Mouse (Mus musculus) heart, adult 10 weeks (tissue): Measurements from ENCODE around the gene Sephs2. TPM values are rescaled to one million over a fixed set of nuclear protein-coding genes. Genes with fewer than 3 reads are reported as not detected.

Experiments
- polyA plus RNA-seq: library from polyadenylated mRNA; stranded (reverse); fragments of 350-450 nt; fragmentation: Illumina TruSeq; extraction: RNeasy Lipid Tissue Mini Kit (QIAGEN cat#74804); gene quantifications from one replicate; pipeline ENCODE4 v1.2.3, GENCODE M21; 2014; ENCODE audit warnings: low read depth, low replicate concordance

The Sephs2 gene
- 26.0 TPM for polyA plus RNA-seq

DNA sequence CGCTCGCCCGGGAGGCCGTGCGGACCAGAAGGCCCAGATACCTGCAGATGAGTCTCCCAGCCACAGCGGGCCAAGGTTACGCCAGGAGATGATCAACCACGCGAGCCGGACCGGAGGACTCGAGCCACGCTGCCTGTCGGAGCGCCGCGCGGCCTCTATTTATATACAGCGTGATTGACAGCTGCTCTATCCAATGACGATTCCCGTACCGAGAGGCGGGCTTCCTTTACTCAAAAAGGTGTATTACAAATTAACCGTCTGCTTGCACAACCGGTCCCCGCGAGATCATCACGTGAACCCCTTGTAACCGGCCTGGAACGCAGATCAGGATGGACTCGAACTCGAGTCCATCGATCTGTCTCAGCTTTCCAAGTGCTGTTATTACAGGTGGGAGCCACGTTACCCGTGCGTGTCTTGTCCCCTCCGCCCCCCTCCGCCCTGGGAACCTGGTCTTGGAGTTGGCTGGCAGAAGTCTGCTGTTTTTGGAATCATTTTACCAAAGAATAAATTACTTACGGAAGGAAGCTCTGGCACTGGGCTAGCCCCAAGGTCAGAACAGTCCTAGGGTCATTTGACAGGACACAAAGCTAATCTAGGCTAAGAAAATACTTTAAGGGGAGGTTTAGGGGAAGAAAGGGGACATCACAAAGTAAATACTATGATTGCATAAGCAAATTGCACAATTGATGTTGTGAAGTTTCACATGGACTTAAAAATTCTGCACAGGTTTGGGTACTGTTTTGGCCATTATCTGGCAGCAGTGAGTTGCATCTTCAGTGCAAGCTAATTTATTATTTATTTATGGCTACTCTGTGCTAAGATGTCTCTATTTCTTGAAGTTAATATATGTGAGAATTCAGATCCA, at the start of gene Sephs2:
TSS of gene Sephs2 (minus strand) at position 131 of the 865 bp plus-strand sequence.

DNA sequence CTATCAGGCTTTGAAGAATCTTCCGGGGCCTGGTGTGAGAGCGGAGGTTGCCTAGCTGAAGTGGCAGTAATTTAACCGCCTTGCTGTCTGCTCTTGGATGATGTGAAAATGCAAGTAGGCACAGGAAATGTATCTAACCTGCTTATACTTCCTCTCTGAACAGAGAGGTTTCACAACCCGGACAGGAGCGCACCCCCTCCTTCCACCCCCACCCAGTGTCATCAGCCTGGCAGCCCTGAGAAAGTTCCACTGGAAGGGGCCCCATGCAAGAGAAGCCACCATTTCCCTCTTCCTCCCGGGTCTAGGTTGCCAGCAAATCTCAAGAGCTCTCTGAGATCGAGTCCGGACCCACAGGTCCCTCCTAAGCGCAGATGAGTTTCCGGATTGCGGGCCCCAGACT, 22.2 kb upstream of the Sephs2 start, which contains the start of gene Itgal:
TSS of gene Itgal (plus strand) at position 163 of the 400 bp plus-strand sequence.

DNA sequence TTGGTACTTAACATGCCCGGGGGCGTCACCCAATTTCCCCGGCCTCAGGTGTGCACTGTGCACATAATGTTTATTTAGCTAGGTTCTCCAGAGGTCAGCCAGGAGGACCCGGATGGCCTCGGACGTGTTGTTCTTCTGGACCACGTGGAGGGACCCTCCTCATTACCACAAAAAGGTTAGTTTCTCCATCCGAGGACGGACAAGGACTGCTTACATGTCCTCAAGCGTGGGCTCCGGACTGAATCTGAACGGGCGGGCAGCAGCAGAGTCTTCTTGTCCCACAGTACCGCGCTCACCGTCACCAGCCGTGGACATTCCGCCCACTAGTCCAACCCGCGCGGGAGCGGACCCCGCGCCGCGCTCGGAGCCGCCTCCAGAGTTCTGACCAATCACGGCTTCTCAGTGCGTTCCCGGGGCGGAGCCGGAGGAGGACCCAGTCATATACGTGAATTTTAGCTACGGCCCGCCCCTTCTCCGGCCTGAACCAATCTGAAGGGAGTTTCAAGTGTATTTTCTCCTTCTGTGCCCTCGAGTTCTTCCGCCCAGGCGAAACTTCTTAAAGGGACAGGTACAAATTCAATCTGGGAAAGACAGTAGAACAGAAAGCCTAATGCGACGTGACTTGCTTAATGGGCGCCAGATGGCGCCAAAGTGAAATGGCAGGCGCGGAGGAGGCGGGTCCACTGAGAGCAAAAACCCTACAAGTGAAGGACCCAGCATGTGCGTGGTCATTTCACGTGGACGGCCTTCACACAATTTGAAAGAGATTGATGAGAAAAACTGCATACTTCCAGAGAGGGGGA, 13.3 kb downstream of the Sephs2 start, which contains the start of gene Dctpp1:
TSS of gene Dctpp1 (minus strand) at position 401 of the 803 bp plus-strand sequence.

DNA sequence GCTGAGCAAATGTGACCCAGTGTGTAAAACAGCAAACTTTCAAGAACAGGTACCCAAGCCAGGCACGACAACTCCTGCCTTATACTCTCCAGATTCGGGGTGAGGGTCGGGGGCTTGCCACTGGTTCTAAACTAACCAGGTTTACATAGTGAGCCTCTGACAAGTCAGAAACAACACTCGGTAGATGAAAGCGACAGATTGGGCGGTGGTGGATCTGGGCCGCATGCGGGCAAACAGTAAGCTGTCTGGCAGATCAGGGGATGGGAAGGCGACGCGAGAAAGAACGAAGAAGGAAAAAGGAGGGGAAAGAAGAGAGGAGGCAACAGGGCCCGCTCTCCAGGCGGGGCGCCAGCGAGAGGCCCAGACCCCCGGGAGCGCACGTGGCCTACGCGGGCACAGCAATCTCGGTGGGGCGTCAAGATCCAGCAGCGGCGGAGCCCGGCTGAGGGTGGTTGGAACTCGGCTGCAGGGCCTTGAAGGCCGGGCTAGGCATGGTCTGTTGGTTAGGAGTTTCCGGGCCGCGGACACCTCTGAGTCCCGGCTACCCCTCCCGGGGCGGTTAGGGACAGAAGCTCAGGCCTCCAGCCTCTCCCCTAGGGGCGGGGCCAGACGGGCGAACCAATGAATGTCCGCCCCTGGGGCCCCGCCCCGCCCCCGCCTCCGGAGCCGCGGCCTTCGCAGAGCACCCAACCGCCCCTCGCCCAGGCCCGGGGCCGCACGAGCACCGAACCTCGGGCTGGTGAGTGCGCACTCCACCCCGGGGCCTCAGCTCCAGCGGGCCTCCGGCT, 29.8 kb downstream of the Sephs2 start, which contains the start of gene Zfp771:
TSS of gene Zfp771 (plus strand) at position 405 of the 788 bp plus-strand sequence.

DNA sequence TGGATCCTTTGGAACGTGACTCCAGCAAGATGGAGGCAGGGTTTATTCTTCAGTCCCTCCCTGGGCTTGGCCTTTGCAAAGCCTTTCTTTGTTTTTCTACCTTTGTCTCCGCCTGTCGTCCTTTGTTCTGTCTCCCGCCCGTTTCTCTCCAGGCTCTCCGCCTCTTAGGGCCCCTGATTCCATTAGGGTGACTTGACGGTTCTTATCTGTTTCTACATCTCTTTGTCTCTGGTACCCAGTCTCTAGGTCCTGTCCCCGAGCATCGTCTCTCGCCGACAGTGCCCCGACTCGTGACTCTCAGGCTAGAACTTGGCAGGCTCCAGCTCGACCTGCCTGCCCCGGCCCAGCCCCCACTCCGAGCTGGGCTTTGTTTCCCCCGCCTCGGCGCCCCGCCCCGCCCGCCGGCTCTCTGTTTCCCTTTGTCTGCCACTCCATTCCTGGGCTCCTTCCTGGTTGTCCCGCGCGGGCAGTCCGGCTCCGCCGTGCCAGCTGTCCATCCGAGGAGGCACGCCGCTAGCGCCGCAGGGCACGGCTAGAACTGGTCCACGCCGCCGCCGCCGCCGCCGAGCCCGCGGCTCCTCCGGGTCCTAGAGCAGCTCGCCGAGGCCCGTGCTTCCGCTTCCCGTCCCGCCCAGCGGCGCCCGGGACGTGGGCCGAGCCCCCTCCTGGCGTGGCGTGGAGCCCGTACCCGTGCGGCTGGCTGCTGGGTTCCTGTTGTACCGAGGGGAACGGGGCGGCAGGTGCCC, 41.1 kb downstream of the Sephs2 start, which contains the start of the genes Zfp553 and Sept1:
TSS of gene Zfp553 (plus strand) at position 440 of the 746 bp plus-strand sequence.
TSS of gene Sept1 (minus strand) at position 509 of the 746 bp plus-strand sequence.

Other genes starting within 250 kb of the Sephs2 start
- gene Maz, start 247.0 kb downstream of the Sephs2 start, polyA plus RNA-seq: 59.5 TPM
- 0.24 TPM for gene Kif22, start 231.6 kb downstream of the Sephs2 start, polyA plus RNA-seq
- not detected for gene Zg16, start 186.7 kb downstream of the Sephs2 start, polyA plus RNA-seq
- 2.1 TPM for gene AI467606, start 182.7 kb downstream of the Sephs2 start, polyA plus RNA-seq
- gene Qprt, start 151.8 kb downstream of the Sephs2 start, polyA plus RNA-seq: not detected
- 0.37 TPM for gene Spn, start 136.2 kb downstream of the Sephs2 start, polyA plus RNA-seq
- gene Cd2bp2, start 78.0 kb downstream of the Sephs2 start, polyA plus RNA-seq: 39.2 TPM
- gene Tbc1d10b, start 65.6 kb downstream of the Sephs2 start, polyA plus RNA-seq: 17.1 TPM
- 1.8 TPM for gene Mylpf, start 65.2 kb downstream of the Sephs2 start, polyA plus RNA-seq
- gene Zfp553, start 41.0 kb downstream of the Sephs2 start, polyA plus RNA-seq: 7.7 TPM
- gene Sept1, start 40.9 kb downstream of the Sephs2 start, polyA plus RNA-seq: 6.4 TPM
- gene Zfp771, start 29.8 kb downstream of the Sephs2 start, polyA plus RNA-seq: 10.7 TPM
- gene Dctpp1, start 13.3 kb downstream of the Sephs2 start, polyA plus RNA-seq: 36.3 TPM
- gene Itgal, start 22.2 kb upstream of the Sephs2 start, polyA plus RNA-seq: 0.81 TPM
- gene Zfp768, start 71.5 kb upstream of the Sephs2 start, polyA plus RNA-seq: 33.8 TPM
- gene Zfp747, start 102.0 kb upstream of the Sephs2 start, polyA plus RNA-seq: 3.9 TPM
- 1.5 TPM for gene 9130019O22Rik, start 113.1 kb upstream of the Sephs2 start, polyA plus RNA-seq
- 3.4 TPM for gene E430018J23Rik, start 119.6 kb upstream of the Sephs2 start, polyA plus RNA-seq
- gene Zfp764, start 132.8 kb upstream of the Sephs2 start, polyA plus RNA-seq: 4.4 TPM
- gene Zfp688, start 148.0 kb upstream of the Sephs2 start, polyA plus RNA-seq: 3.6 TPM
- 1.2 TPM for gene Zfp689, start 175.1 kb upstream of the Sephs2 start, polyA plus RNA-seq
- gene Prr14, start 185.6 kb upstream of the Sephs2 start, polyA plus RNA-seq: 35.5 TPM
- 34.1 TPM for gene Fbrs, start 205.1 kb upstream of the Sephs2 start, polyA plus RNA-seq
- 15.8 TPM for gene Srcap, start 237.9 kb upstream of the Sephs2 start, polyA plus RNA-seq
- gene Gm42715, start 245.5 kb upstream of the Sephs2 start, polyA plus RNA-seq: 14.5 TPM